Comparison of ENCODE assay signal across 9 mouse cellular contexts in genomic region chr11:120268195-120268967, GRCm38 (mm10). TPM values are rescaled to one million over a fixed set of nuclear protein-coding genes. Genes with fewer than 3 reads are reported as not detected.
A peak's percentile ranks its signal among the peaks of the same experiment; 100 is the strongest.
DNase-seq lines count a peak whose midpoint lies in the region; ATAC-seq lines count a peak whose summit lies in the region.
"Had no signal": no experiment of that assay in that cellular context is flagged by ENCODE, and none has a peak within 500 bp of the region (broad histone marks: within the 10 kb centered on the region; RNA-seq: fewer than 3 reads in every experiment).

No protein-coding gene starts in this region.

- H3K36me3 ChIP-seq in forebrain, embryonic 13.5 days (ENCODE audit: poor library complexity, severe bottlenecking), result peaks cover 45% of the 10 kb centered on the region

- peak; percentile 3 for DNase-seq in retina, postnatal 1 day
- no peak for DNase-seq in retina, embryonic 14.5 days (ENCODE audit: low spot score)
- DNase-seq in thymus, postnatal 4 days, result peak; percentile 58
- no peak for DNase-seq in embryo, embryonic 10 days (ENCODE audit: low spot score)
- no peak for DNase-seq in neural tube, embryonic 10.5 days (ENCODE audit: extremely low spot score, low spot score)

- no peak overlapping the region for H3K4me3 ChIP-seq in forebrain, embryonic 13.5 days
- H3K4me3 ChIP-seq: limb, embryonic 15.5 days; neural tube, embryonic 12.5 days had no signal

- no peak overlapping the region for H3K4me2 ChIP-seq in forebrain, embryonic 13.5 days
- H3K4me2 ChIP-seq: limb, embryonic 15.5 days had no signal

- peaks cover 66% of the 10 kb centered on the region for H3K4me1 ChIP-seq in forebrain, embryonic 13.5 days

- no peaks in the 10 kb centered on the region for H3K9me3 ChIP-seq in forebrain, embryonic 13.5 days (replicated peaks)
- H3K9me3 ChIP-seq: limb, embryonic 15.5 days; neural tube, embryonic 12.5 days had no signal

- H3K27ac ChIP-seq in forebrain, embryonic 13.5 days, result no peak overlapping the region
- H3K27ac ChIP-seq: limb, embryonic 15.5 days; neural tube, embryonic 12.5 days had no signal

- ATAC-seq in forebrain, embryonic 13.5 days, result no peak
- ATAC-seq in megakaryocyte, adult 5-6 weeks (ENCODE audit: poor library complexity, severe bottlenecking), result peak; percentile 86

- WGBS in forebrain, embryonic 13.5 days, result 60% methylated on average over 10 of the region's 10 CpGs

- peaks cover 62% of the 10 kb centered on the region for H3K27me3 ChIP-seq in forebrain, embryonic 13.5 days
- H3K27me3 ChIP-seq: limb, embryonic 15.5 days; neural tube, embryonic 12.5 days had no signal

- peak overlapping the region; percentile 1; the same call in 1 of the 2 replicates for H3K9ac ChIP-seq in forebrain, embryonic 13.5 days
- H3K9ac ChIP-seq: limb, embryonic 15.5 days had no signal

RNA-seq across cellular contexts. Expression of gene Bahcc1, which starts 35.6 kb away (rescaled TPM):
- polyA plus RNA-seq in forebrain, embryonic 13.5 days (2015; fragmentation: Nextera tagmentation; extraction: Ambion mirVana), result 17.2 TPM in 2 replicates
- 3.1 and 4.4 TPM in 2 replicates for total RNA-seq in megakaryocyte, adult 5-6 weeks (2015)
- 1.3 and 1.7 TPM in 2 replicates for total RNA-seq in megakaryocyte, adult 5-6 weeks (2017)

Comparison
In these comparisons a context has a peak if more than half of its experiments do, and no peak if none do; other contexts are left out.
1. DNase-seq: peak in retina, postnatal 1 day (single experiment) and thymus, postnatal 4 days (single experiment); none in retina, embryonic 14.5 days (single experiment), embryo, embryonic 10 days (single experiment) and neural tube, embryonic 10.5 days (single experiment).